Mouse (Mus musculus) hindbrain, embryonic 10.5 days (tissue): ENCODE results near the gene Gas6. TPM values are rescaled to one million over a fixed set of nuclear protein-coding genes. Genes with fewer than 3 reads are reported as not detected.

ENCODE experiments used
- DNase-seq: peaks from one replicate; pipeline ENCODE4 v3.0.0-alpha.2; 2017; ENCODE audit warnings: low spot score
- H3K27ac ChIP-seq: fragments of 300-500 bp; sonication (generic); 2 replicates; pipeline ENCODE4 v1.5.1; 2016; ENCODE audit warnings: mild to moderate bottlenecking, moderate library complexity
- H3K27me3 ChIP-seq: fragments of 300-500 bp; sonication (generic); 2 replicates; pipeline ENCODE4 v1.6.1; 2016; ENCODE audit warnings: mild to moderate bottlenecking; ENCODE audit not compliant: poor library complexity, insufficient read depth, severe bottlenecking
- H3K36me3 ChIP-seq: fragments of 300-500 bp; sonication (generic); 2 replicates; pipeline ENCODE4 v1.6.1; 2016; ENCODE audit warnings: mild to moderate bottlenecking, moderate library complexity
- H3K4me1 ChIP-seq: fragments of 300-500 bp; sonication (generic); replicated peaks from 2 replicates; pipeline ENCODE4 v1.6.1; 2016; ENCODE audit warnings: mild to moderate bottlenecking
- H3K4me3 ChIP-seq: fragments of 300-500 bp; sonication (generic); 2 replicates; pipeline ENCODE4 v1.5.1; 2016; ENCODE audit warnings: mild to moderate bottlenecking, moderate library complexity
- H3K9me3 ChIP-seq: fragments of 300-500 bp; sonication (generic); 2 replicates; pipeline ENCODE4 v1.6.1; 2016; ENCODE audit warnings: mild to moderate bottlenecking, moderate library complexity
- WGBS: fragments of 180-500 bp; shearing (Covaris S2); methylation state at CpG from one replicate; pipeline ENCODE4 v1.1.7; 2016; 5-methylcytosine and 5-hydroxymethylcytosine counted together
- polyA plus RNA-seq: library from polyadenylated mRNA; unstranded; fragments of >200 nt; fragmentation: Nextera tagmentation; extraction: Ambion mirVana; gene quantifications from 2 replicates; pipeline ENCODE4 v1.2.1, GENCODE M21; 2016

Gas6 gene
- polyA plus RNA-seq, 1 experiment from 2014 or later: 15.8 TPM

GRCm38 (mm10) chr8:13471484-13471883 lies 22.8 kb downstream of the Gas6 start:
- 91% methylated on average over 11 of the region's 11 CpGs for WGBS
- Histone ChIP-seq H3K9me3 (no peaks in the 10 kb centered on the region), H3K4me1 (no peaks in the 10 kb centered on the region), H3K36me3 (no peaks in the 10 kb centered on the region), H3K27ac (no peak overlapping the region), H3K27me3 (no peaks in the 10 kb centered on the region), H3K4me3 (no peak overlapping the region)
- DNase-seq: no peak

GRCm38 (mm10) chr8:13468737-13469136 lies 25.6 kb downstream of the Gas6 start:
- Histone ChIP-seq H3K4me1 (0 out of 2 replicates have a peak, but pooled peaks cover 7% of the 10 kb centered on the region), H3K27me3 (no peaks in the 10 kb centered on the region), H3K27ac (no peak overlapping the region), H3K36me3 (no peaks in the 10 kb centered on the region), H3K9me3 (no peaks in the 10 kb centered on the region), H3K4me3 (no peak overlapping the region)
- DNase-seq: no peak
- 84% methylated on average over 9 of the region's 9 CpGs for WGBS

GRCm38 (mm10) chr8:13466989-13467388 lies 27.3 kb downstream of the Gas6 start:
- H3K9me3 ChIP-seq: no peaks in the 10 kb centered on the region
- H3K4me3 ChIP-seq: no peak overlapping the region
- no peaks in the 10 kb centered on the region for H3K36me3 ChIP-seq
- 0 out of 2 replicates have a peak, but pooled peaks cover 7% of the 10 kb centered on the region for H3K4me1 ChIP-seq
- no peak overlapping the region for H3K27ac ChIP-seq
- no peak for DNase-seq
- no peaks in the 10 kb centered on the region for H3K27me3 ChIP-seq
- WGBS: 68% methylated on average over 5 of the region's 5 CpGs

GRCm38 (mm10) chr8:13465324-13465723 lies 29.0 kb downstream of the Gas6 start:
- WGBS: 70% methylated on average over 7 of the region's 7 CpGs
- Histone ChIP-seq H3K4me1 (0 out of 2 replicates have a peak, but pooled peaks cover 7% of the 10 kb centered on the region), H3K27ac (no peak overlapping the region; the same call in 1 of the 2 replicates), H3K9me3 (no peaks in the 10 kb centered on the region), H3K36me3 (no peaks in the 10 kb centered on the region), H3K27me3 (no peaks in the 10 kb centered on the region), H3K4me3 (no peak overlapping the region)
- DNase-seq: no peak

GRCm38 (mm10) chr8:13462392-13462791 lies 31.9 kb downstream of the Gas6 start:
- Histone ChIP-seq H3K27ac (no peak overlapping the region), H3K4me3 (no peak overlapping the region), H3K27me3 (no peaks in the 10 kb centered on the region), H3K9me3 (no peaks in the 10 kb centered on the region), H3K36me3 (no peaks in the 10 kb centered on the region), H3K4me1 (0 out of 2 replicates have a peak, but pooled peaks cover 7% of the 10 kb centered on the region)
- no peak for DNase-seq
- 86% methylated on average over 10 of the region's 10 CpGs for WGBS

GRCm38 (mm10) chr8:13461843-13462242 lies 32.4 kb downstream of the Gas6 start:
- 38% methylated on average over 4 of the region's 4 CpGs for WGBS
- Histone ChIP-seq H3K4me1 (0 out of 2 replicates have a peak, but pooled peaks cover 7% of the 10 kb centered on the region), H3K27me3 (no peaks in the 10 kb centered on the region), H3K36me3 (no peaks in the 10 kb centered on the region), H3K4me3 (no peak overlapping the region), H3K9me3 (no peaks in the 10 kb centered on the region), H3K27ac (no peak overlapping the region)
- DNase-seq: peak; percentile 67

GRCm38 (mm10) chr8:13461085-13461765 lies 33.1 kb downstream of the Gas6 start:
- H3K9me3 ChIP-seq: no peaks in the 10 kb centered on the region
- 80% methylated on average over 17 of the region's 17 CpGs for WGBS

GRCm38 (mm10) chr8:13459431-13459830 lies 34.9 kb downstream of the Gas6 start:
- no peaks in the 10 kb centered on the region for H3K9me3 ChIP-seq
- no peak overlapping the region for H3K27ac ChIP-seq
- WGBS: 92% methylated on average over 4 of the region's 4 CpGs
- no peak for DNase-seq
- H3K36me3 ChIP-seq: no peaks in the 10 kb centered on the region
- no peak overlapping the region for H3K4me3 ChIP-seq
- H3K4me1 ChIP-seq: no peaks in the 10 kb centered on the region; the same call in 1 of the 2 replicates
- no peaks in the 10 kb centered on the region for H3K27me3 ChIP-seq

More at GRCm38 (mm10) chr8:13461085-13461765, 33.1 kb downstream of the Gas6 start:
- Histone ChIP-seq H3K4me3 (no peak overlapping the region), H3K4me1 (0 out of 2 replicates have a peak, but pooled peaks cover 7% of the 10 kb centered on the region), H3K36me3 (no peaks in the 10 kb centered on the region), H3K27ac (no peak overlapping the region), H3K27me3 (no peaks in the 10 kb centered on the region)
- DNase-seq: no peak

- peak; percentile 46 for DNase-seq
- Histone ChIP-seq H3K4me1 (no peaks in the 10 kb centered on the region; the same call in 1 of the 2 replicates), H3K36me3 (no peaks in the 10 kb centered on the region), H3K27ac (no peak overlapping the region), H3K9me3 (no peaks in the 10 kb centered on the region), H3K4me3 (no peak overlapping the region), H3K27me3 (no peaks in the 10 kb centered on the region)
- 51% methylated on average over 2 of the region's 2 CpGs for WGBS
These were observed 39.0 kb downstream of the Gas6 start for GRCm38 (mm10) chr8:13455295-13455694.

GRCm38 (mm10) chr8:13454341-13455113 lies 39.8 kb downstream of the Gas6 start:
- no peaks in the 10 kb centered on the region for H3K36me3 ChIP-seq
- H3K27ac ChIP-seq: peak overlapping the region; percentile 35; the same call in 1 of the 2 replicates
- H3K27me3 ChIP-seq: no peaks in the 10 kb centered on the region
- no peak for DNase-seq
- 76% methylated on average over 8 of the region's 8 CpGs for WGBS
- no peak overlapping the region for H3K4me3 ChIP-seq
- no peaks in the 10 kb centered on the region; the same call in 1 of the 2 replicates for H3K4me1 ChIP-seq
- no peaks in the 10 kb centered on the region for H3K9me3 ChIP-seq

- no peaks in the 10 kb centered on the region; the same call in 1 of the 2 replicates for H3K4me1 ChIP-seq
- no peak for DNase-seq
- 80% methylated on average over 6 of the region's 6 CpGs for WGBS
These were observed 42.5 kb downstream of the Gas6 start for GRCm38 (mm10) chr8:13451747-13452277.

GRCm38 (mm10) chr8:13448145-13448544 lies 46.1 kb downstream of the Gas6 start:
- peak; percentile 39 for DNase-seq
- WGBS: 54% methylated on average over 4 of the region's 4 CpGs
- H3K27ac ChIP-seq: no peak overlapping the region
- no peaks in the 10 kb centered on the region for H3K36me3 ChIP-seq
- no peaks in the 10 kb centered on the region for H3K9me3 ChIP-seq
- H3K4me1 ChIP-seq: no peaks in the 10 kb centered on the region
- H3K4me3 ChIP-seq: no peak overlapping the region
- no peaks in the 10 kb centered on the region for H3K27me3 ChIP-seq

More at GRCm38 (mm10) chr8:13451747-13452277, 42.5 kb downstream of the Gas6 start:
- no peaks in the 10 kb centered on the region for H3K27me3 ChIP-seq
- no peak overlapping the region for H3K27ac ChIP-seq
- H3K4me3 ChIP-seq: no peak overlapping the region
- H3K36me3 ChIP-seq: no peaks in the 10 kb centered on the region
- no peaks in the 10 kb centered on the region for H3K9me3 ChIP-seq

- WGBS: 89% methylated on average over 6 of the region's 6 CpGs
- no peaks in the 10 kb centered on the region for H3K4me1 ChIP-seq
- DNase-seq: no peak
- no peak overlapping the region for H3K27ac ChIP-seq
- no peaks in the 10 kb centered on the region for H3K36me3 ChIP-seq
- H3K4me3 ChIP-seq: no peak overlapping the region
- H3K27me3 ChIP-seq: no peaks in the 10 kb centered on the region
- H3K9me3 ChIP-seq: no peaks in the 10 kb centered on the region
These were observed 47.8 kb downstream of the Gas6 start for GRCm38 (mm10) chr8:13446456-13446855.
